Mouse (Mus musculus) adrenal gland, adult 8-10 months (tissue): Measurements from ENCODE around the gene Kdm1b. TPM values are rescaled to one million over a fixed set of nuclear protein-coding genes. Genes with fewer than 3 reads are reported as not detected.

Source experiments
- DNase-seq: peaks from one replicate; pipeline ENCODE4 v3.0.0; 2022
- total RNA-seq, 4 experiments: library from RNA; stranded (reverse); gene quantifications; 2 replicates each; pipeline ENCODE4 v1.2.4; 2022

The Kdm1b gene
- total RNA-seq, 4 experiments from 2014 or later: 9.7 to 12.6 (median 11.7) TPM

DNA sequence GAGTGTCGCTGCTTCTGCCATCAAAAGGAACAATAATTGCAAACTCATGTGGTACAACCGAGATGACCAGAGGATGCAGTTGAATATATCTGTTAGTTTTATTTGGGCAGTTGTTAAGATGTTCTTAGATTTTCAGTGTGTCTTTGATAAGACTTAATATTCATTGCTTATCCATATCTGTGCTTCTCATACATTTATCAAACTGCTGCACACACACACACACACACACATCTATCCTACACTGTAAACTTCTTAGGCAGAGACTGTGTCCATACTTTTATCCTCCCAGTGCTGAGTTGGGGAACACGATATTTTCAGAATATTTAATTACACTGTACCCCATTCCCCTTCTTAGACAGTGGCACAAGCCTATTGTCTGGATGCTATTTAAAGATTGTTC is 67.9 kb downstream of the Kdm1b start:
- no peak for DNase-seq

- DNase-seq: no peak
Observed at GRCm38 (mm10) chr13:47112056-47112455, 68.8 kb downstream of the Kdm1b start.

GRCm38 (mm10) chr13:47112924-47113323 is 69.6 kb downstream of the Kdm1b start:
- no peak for DNase-seq

DNA sequence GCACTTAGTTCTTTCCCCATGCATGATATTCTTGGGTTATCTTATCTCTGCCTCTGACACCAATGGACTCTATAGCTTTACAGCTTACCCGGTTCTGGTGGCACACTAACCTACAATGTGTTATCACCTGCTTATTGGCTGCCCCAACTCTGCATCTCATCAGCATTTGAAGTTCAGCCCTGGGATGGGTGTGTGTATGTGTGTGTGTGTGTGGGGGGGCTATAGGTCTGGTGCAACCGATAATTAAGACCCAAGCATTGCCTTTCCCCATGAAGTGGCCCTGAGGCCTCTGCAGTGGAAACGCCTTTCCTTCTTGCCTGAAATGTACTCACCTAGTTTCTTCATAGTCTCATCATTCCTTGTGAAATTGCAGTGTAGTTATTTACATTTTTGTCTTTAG is 72.7 kb downstream of the Kdm1b start:
- no peak for DNase-seq

DNA sequence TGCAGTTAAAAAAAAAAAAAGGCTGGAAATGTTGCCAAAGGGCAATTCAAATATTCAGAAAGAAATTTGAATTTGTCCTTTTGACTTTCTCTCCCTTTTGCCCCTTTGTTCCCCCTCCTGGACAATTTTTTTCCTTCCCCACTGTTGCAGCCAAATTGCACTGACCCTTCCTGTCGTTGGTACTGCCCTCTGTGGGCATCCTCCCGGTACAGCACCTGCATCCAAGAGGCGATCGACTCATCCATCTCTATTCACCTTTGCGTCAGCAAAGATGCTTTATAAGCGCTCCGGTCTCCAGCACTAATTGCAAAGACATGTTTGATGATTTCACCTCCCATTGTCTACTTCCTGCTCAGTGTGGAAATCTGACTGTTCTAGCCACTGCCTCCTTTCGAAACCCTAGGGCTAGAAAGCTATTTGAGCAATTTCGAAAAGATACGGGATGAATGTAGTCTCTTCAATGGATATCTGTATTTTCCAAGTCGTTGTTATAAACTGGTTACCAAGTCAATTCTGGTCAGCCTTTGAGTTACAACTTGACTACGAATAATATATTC is 78.1 kb downstream of the Kdm1b start:
- no peak for DNase-seq

- no peak for DNase-seq
Observed at GRCm38 (mm10) chr13:47122537-47123430, 79.5 kb downstream of the Kdm1b start, which contains the start of gene Rnf144b. Gene Rnf144b (plus strand): TSS chr13:47122656.

GRCm38 (mm10) chr13:47124449-47124848 is 81.2 kb downstream of the Kdm1b start:
- no peak for DNase-seq

GRCm38 (mm10) chr13:47124986-47125385 is 81.7 kb downstream of the Kdm1b start:
- DNase-seq: no peak

GRCm38 (mm10) chr13:47125595-47125994 is 82.3 kb downstream of the Kdm1b start:
- DNase-seq: no peak

DNA sequence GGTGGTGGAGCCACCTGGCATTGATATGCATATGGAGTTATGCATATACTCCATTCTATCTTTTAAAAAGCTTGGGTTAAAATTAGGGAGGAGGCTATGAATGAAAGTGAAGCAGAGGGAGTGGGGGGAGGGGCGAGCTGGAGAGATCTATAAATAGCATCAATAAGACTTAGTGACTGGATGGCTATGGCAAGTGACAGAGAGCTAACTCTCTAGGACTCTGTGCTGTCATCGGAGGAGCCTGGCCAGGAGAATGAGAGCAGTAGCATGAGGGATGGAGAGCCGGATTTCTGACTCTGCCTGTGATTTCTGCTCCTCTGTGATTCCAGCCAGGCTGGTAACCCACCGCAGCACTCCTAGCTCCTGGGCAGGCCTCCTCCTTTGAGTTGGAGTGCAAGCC is 85.8 kb downstream of the Kdm1b start:
- DNase-seq: no peak

DNA sequence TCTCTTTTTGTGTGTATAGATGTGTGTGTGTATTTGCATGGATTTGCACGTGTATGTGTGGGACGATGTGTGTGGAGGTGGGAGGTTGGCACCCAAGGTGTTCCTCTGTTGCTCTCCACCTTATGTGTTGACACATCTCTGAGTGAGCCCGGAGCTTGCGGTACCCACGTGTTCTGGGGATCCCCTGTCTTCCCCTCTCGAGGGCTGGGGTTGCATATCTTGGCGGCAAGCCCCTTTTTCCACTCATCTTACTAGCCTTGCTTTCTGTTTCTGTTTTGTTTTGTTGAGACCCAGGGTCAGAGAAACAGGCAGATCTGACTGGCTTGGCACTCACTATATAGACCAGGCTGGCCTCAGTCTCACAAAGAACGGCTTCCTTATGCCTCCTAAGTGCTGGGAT is 89.8 kb downstream of the Kdm1b start:
- DNase-seq: no peak

DNA sequence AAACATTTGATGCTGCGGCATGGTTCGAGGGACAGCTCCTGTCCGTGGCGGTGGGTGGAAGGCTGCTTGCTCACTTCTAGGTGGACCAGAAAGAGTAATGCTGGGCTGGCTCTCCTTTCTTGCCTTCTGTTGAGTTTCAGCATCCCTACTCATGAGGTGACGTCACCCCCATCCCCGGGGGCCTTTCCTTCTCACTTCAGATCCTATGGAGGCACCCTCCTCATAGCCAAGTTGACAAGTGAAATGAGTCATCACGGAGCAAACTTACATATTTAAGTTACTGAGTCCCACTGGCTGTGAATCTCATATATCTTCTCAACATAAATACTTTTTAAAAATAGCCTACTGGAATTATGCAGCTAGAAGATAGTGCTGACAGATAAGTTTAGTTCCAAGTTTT is 91.5 kb downstream of the Kdm1b start:
- no peak for DNase-seq

Other genes with a start within 250 kb of the Kdm1b start
- gene Kif13a, start 113.6 kb upstream of the Kdm1b start, total RNA-seq: 10 to 100 TPM; 39.1 to 46.8 (median 42.3) TPM
- 1 to 10 TPM; 6.2 to 9.8 (median 8.7) TPM for gene Nhlrc1, start 28.6 kb upstream of the Kdm1b start, total RNA-seq
- 10 to 100 TPM in 1 of 4 experiments, 1 to 10 TPM in 3; 4.1 to 10.7 (median 7.1) TPM for gene Tpmt, start 1.2 kb downstream of the Kdm1b start, total RNA-seq
- 10 to 100 TPM; 47.7 to 66.4 (median 59.1) TPM for gene Dek, start 62.7 kb downstream of the Kdm1b start, total RNA-seq
- 1 to 10 TPM; 3.0 to 5.5 (median 4.8) TPM for gene Rnf144b, start 79.2 kb downstream of the Kdm1b start, total RNA-seq